In the genomic region with DNA sequence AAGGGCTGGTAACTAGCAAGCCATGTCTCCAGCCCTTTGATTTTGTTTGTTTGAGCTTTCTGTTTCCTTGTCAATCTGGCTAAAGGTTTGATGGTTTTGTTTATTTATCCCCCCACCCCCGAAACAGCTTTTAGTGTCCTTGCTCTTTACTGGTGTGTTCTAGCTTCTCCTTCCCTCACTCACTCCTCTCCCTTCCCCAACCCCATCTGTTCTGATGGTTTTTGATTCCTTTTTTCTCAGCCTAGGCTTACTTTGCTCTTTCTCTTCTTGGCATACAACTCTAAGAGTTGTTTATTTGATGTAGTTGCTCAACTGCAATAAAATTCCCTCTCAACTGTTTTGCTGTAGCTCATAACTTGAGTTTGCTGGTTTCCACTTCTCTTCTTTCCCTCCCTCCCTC, we compare ENCODE assay signal across 24 mouse cellular contexts.
"Had no signal": no experiment of that assay in that cellular context is flagged by ENCODE, and none has a peak within 500 bp of the region (broad histone marks: within the 10 kb centered on the region; RNA-seq: fewer than 3 reads in every experiment).

No protein-coding gene starts in this region.

- H3K27me3 ChIP-seq: heart, embryonic 12.5 days; hindbrain, embryonic 12.5 days; intestine, embryonic 15.5 days; limb, embryonic 12.5 days had no signal

- H3K4me3 ChIP-seq: gastrocnemius, adult 2 months; heart, embryonic 10.5 days; heart, embryonic 12.5 days; hindbrain, embryonic 10.5 days; hindbrain, embryonic 12.5 days; intestine, embryonic 15.5 days; layer of hippocampus, adult 2 months; left cerebral cortex, adult 2 months; limb, embryonic 10.5 days; limb, embryonic 12.5 days had no signal

- H3K4me2 ChIP-seq: heart, embryonic 12.5 days; hindbrain, embryonic 12.5 days; hindbrain, embryonic 14.5 days; intestine, embryonic 15.5 days; limb, embryonic 12.5 days had no signal

- H3K4me1 ChIP-seq: heart, embryonic 10.5 days; heart, embryonic 12.5 days; intestine, embryonic 15.5 days; limb, embryonic 12.5 days had no signal

- H3K9ac ChIP-seq: heart, embryonic 12.5 days; hindbrain, embryonic 12.5 days; hindbrain, embryonic 14.5 days; intestine, embryonic 15.5 days; limb, embryonic 12.5 days had no signal

- H3K9me3 ChIP-seq: heart, embryonic 10.5 days; hindbrain, embryonic 10.5 days; hindbrain, embryonic 12.5 days; intestine, embryonic 15.5 days; limb, embryonic 10.5 days; limb, embryonic 12.5 days had no signal

- ATAC-seq: hindbrain, embryonic 16.5 days; inflammation-experienced regulatory T-cells, adult 6 months had no signal

- H3K27ac ChIP-seq: gastrocnemius, adult 2 months; heart, embryonic 10.5 days; hindbrain, embryonic 10.5 days; hindbrain, embryonic 12.5 days; hindbrain, embryonic 14.5 days; intestine, embryonic 15.5 days; layer of hippocampus, adult 2 months; left cerebral cortex, adult 2 months; limb, embryonic 10.5 days; limb, embryonic 12.5 days had no signal

- DNase-seq: gastrocnemius, adult 2 months; gastrocnemius, postnatal 10 days; gastrocnemius, postnatal 25 days; heart, adult 18-20 months; heart, postnatal 10 days; heart, postnatal 4 days; kidney, adult 18-20 months; kidney, adult 8-10 months; kidney, postnatal 10 days; kidney, postnatal 25 days; kidney, postnatal 4 days; liver had no signal

- H3K36me3 ChIP-seq: heart, embryonic 10.5 days; heart, embryonic 12.5 days; hindbrain, embryonic 10.5 days; hindbrain, embryonic 12.5 days; intestine, embryonic 15.5 days; limb, embryonic 10.5 days; limb, embryonic 12.5 days had no signal
